Mouse (Mus musculus): ENCODE data around the gene Ap4s1.
A peak's percentile ranks its signal among the peaks of the same experiment; 100 is the strongest.

The Ap4s1 gene

DNA sequence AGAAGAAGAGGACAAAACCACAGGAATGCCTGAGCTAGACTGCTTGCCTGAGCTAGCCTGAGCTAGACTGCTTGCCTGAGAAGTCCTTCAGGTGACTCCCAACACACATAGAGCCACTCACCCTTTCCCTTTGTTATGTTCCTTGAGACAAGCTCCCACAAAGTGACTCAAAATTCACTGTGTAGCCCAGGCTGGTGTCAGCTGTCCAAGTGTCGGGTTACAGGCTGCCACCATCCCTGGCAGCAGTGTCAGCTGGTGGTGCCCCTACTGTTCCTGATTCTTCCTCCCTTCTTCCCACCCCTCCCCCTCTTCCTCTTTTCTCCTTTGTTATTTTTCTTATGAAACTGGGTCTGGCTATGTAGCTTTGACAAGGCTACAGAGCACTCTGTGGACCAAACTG is 13.0 kb downstream of the Ap4s1 start:
- DNase-seq (ENCODE audit: low read depth), result no peak

DNA sequence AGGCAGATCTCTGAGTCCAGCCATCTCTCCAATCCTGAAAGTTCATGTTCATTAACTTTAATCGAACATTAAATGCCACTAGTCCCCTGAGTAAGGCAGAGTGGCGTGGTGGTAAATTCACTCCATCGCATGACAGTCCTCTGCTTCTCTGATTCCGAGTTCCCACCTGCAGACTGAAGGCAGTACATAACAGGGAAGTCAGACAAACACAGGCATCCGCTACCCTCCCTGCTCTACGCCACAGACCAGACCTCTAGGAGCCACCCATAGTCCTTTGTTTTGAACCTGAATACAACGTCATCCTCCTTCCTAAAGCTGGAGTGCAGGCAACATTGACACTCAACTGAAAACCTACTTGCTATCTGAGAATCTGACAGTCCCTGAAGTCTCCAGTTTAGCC is 13.7 kb downstream of the Ap4s1 start:
- no peak for DNase-seq (ENCODE audit: low read depth)

DNA sequence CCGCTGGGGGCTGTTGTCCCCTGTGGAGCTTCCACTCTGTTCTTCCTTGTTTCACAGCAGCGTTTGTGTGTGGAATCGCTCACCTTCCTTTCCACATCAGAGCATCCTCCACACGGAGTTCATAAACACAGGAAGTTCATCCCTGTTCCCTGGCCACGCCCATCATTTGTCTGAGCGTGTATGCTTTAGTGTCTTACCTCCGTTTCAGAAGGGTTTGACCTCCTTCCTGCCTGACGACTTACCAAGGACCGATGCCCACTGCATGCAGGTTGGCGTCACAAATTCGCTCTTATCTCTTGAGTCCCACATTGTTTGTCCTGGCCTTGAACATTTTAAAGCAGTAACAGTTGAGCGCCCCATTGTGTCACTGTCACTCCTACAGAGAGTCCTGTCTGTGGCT is 14.9 kb downstream of the Ap4s1 start:
- no peak for DNase-seq (ENCODE audit: low read depth)

DNA sequence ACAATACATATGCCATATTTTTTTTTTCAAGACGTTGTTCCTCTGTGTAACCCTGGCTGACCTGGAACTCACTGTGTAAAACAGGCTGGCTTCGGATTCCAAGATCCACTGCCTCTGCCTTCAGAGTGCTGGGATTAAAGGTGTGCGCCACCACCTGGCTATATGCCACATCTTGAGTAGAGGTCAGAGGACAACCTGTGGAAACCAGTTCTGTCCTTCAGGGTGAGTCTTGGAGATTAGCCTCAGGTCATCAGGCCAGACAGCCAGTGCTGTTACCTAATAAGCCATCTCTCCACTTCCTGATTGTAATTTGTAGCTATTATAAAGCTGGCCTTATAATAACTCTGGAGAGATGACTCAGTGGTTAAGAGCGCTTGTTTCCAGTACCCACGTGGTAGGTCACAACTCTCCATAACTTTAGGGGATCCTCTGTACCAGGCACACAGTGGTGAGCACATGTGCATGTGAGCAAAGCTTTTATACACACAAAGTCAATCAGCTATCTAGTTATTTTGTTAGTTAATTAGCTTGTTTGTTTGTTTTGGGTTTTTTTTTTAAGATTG is 15.9 kb downstream of the Ap4s1 start:
- DNase-seq (ENCODE audit: low read depth), result no peak

DNA sequence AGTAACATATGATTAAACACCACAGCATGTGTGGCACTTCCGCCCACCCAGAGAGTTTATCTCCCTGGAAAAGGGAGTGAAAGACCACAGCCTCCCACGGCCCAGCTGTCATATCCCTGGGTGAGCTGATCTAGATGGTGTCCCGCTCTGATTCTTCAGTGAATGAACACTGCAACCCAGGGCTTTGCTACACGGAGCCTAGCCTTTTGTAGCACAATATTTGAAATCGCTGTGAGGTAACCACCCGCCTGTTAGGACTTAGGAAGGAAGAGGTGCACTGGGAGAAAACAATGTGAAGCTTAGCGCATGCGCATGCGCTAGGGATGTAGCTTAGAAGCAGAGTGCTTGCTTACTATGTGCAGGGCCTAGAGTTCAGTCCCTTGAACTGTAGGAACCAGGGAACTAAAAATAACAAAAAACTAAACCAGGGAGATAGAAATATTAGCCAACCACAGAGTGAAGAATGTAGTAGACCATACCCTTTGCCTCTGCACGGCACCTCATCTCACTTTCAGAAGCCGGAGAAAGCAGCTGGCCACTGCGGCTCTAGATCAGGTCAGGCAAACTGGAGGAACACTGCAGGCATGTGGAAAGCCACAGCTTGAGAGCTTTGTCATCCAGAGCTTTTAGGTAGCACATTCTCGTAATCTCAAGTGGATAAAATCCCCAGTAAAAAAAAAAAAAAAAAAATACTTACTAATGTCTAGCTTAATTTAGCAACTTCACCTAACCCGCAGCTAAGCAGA is 18.3 kb downstream of the Ap4s1 start:
- no peak for DNase-seq (ENCODE audit: low read depth)

DNA sequence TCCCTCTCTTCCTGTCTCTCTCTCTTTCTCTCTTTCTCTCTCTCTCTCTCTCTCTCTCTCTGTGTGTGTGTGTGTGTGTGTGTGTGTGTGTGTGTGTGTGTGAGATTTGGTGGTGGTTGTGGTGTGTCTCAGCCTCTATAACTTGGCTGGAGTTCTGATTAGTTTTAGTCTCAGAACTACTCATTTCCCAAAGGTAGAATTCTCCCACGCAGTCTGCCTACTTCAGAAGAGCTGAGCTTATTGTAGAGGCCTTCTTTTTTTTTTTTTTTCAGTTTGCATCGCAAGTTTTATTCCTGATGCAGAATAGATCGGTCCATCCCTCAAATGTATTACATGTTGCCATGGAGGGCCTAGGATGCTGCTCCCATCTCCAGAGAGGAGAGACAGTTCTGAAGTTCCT is 18.9 kb downstream of the Ap4s1 start:
- DNase-seq (ENCODE audit: low read depth), result no peak

DNA sequence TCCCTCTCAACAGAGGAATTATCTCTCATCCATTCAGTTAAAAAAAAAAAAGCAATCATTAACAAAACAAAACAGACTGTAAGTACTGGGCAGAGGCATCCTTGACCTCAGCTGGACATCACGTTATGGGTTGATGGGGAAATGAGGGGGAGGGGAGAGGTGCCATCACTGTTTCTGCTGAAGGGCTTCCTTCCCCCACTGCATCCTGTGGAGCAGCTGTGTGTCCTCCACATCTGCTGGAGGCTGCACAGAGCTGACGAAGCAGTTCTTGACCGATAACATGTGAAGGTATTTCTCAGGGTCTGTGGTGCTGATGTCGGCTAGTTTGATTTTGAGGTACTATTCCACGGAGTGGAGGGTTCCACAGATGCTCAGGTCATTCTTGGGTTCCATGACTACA is 19.3 kb downstream of the Ap4s1 start:
- DNase-seq (ENCODE audit: low read depth), result no peak

DNA sequence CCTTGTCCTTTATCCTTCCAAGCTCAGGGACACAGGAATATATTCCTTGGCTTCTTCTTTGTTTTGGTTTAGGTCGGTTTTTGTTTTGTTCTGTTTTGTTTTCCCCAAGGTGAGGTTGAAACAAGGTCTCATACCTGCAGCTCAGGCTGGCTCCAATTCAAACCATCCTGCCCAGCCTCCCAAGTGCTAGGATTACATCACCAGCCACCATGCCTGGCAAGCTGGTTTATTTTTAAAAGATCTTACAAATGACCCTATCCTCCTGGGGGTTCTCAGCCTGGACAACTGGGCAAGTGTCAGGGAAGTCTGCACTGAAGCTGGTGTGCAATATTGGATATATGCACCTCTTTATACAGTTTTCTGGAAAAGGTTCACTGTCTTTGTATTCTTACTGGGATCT is 21.9 kb downstream of the Ap4s1 start:
- no peak for DNase-seq (ENCODE audit: low read depth)

DNA sequence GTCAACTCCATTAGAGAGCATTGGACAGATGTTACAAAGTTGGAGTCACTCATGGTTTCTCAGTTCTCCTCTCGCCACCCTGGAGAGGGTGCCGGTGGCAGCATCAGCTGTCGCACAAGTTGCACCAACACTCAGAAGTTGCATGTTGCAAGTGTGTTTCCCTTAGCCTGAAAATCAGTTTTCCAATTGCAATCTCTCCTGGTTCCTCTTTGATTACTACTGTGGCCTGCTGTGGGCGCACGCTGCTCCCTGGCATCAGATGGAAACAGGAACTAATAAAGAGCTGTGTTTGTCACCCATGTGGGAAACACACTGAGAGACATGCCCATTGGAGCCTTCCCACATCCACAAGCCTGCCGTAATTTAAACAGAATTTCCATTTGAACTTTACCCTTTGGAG is 27.8 kb downstream of the Ap4s1 start:
- DNase-seq (ENCODE audit: low read depth), result no peak

DNA sequence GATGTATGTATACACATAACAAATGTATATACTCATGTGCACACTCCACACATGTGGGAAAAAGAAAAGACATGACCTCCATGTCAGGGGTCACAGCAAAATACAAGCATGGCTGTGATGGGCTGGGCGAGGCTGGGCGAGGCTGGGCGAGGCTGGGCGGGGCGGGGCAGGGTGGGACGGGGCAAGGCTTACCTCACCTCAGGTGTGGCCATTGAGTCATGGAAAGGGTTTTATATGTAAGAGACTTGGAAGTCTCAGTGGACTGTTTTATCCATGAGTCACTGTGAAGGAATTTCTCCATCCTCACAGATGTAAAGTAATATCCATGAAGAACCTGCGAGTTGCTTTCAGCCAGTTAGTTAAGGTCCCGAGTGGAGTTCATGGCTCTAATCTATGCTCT is 31.0 kb downstream of the Ap4s1 start:
- DNase-seq (ENCODE audit: low read depth), result no peak

DNA sequence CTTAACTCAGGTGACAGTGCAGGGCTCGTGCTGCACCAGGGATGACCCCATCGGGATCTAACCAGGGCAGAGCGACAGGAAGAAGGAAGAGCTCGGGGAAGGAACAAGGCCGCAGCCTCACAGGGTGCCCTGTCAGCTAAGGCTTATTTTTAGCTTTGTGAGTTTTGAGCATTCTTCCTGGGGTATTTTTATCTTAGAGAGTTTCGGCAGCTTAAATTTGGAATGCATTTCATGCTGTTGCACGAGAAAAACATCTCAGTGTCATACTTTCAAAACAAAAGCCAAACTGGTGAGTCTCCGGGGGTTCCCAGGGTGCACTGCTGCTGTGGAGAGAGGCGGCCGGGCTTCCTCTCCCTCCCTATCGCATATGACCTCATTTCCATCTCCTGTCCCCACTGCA is 38.2 kb downstream of the Ap4s1 start:
- DNase-seq (ENCODE audit: low read depth), result no peak

DNA sequence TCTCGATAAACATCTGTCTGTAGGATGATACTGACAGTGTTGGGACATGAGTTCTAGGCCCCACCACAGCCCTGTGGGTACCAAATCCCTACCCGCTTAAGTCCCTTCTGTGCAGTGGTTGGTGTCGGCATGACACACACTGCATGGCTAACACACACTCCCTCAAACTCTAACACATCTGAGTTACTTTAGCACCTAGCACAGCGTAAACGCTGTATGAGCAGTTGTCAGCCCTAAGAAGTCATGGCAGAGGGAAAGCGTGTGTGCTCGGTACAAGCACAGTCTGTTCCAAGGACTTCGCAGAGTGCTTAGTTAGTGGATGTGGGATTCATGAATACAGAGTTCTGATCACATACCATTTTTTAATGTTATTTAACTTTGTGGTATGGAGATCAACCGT is 39.0 kb downstream of the Ap4s1 start:
- no peak for DNase-seq (ENCODE audit: low read depth)

DNA sequence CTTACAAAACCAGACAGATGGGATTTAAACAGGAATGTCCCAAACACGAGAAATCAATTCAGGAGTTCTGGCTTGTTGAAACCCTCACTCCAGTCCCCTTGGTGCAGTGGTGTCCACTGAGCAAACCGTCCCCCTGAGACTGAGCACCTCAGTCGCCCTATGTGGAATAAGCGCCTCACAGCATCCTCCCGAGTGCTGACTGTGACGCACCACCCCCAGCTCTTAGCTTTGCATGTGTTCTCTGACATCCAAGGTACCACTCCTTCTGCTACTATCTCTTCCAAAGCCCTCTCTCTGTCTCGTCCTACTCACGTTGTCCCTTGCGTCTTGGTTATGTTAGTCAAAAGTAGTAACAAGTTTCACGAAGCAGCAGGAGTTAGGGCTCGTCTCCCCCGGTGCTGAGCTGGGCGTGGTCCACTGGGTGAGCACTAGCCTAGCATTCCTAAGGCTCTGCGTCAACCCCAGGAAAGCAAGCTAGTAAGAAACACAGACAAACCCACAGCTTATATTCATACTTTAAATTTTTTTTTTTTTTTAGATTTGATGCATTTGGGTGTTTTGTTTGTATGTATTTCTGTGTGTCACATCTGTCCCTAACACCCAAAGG is 43.9 kb downstream of the Ap4s1 start:
- no peak for DNase-seq (ENCODE audit: low read depth)

DNA sequence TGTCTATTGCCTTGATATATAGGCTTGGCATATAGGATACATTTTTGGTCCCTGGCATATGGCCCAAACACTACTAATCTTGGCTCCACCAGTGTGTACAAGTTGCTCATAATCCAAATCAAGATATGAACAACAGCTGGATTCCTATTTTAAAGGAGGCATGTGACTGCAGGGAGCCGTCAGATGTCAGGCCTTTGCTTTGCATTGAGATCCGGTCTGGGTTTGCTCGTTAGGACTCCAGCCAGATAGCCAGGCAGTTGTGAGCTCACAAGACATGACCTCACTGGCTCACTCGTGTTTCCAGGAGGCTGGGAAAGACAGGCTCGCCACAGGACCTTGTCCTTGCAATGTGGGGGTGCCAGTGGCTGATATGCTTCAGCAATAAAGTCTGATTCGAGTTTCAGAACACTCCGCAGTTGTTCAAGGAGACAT is 45.0 kb downstream of the Ap4s1 start:
- no peak for DNase-seq (ENCODE audit: low read depth)

DNA sequence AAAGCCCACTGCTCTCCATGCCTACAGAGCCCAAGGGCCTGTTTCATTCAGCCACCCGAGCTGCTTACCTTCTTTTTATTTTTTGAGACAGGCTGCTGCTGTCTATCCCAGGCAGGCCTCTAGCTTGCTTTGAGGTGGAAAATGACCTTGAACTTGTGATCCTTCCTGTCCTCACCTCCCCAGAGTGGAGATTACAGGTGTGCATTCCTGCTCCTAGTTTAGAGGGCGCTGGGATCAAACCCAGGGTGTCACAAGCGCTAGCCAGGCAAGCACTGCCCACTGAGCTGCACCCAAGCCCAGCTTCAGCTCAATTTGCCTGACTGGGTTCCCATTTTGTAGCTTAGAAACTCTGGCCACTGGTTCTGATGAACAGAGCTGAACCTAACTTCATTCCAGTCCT is 45.5 kb downstream of the Ap4s1 start:
- no peak for DNase-seq (ENCODE audit: low read depth)

DNA sequence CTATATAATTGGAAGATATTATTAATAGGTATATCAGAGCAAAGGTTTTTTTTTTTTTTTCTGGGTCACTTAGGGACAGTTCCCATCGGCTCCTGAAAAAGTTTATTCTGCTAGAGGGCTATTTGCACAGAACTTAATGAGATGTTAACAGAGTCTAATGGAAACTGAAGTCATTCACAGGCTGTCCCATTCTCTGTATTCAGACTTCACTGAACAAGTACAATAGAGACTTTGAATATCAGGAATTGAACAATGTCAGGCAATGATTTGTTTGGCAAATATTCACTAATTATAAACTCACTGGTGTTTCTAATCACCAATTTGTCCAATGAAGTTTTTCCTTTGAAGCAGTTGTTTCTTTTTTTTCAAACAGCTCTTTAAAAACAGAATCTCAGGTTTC is 46.0 kb downstream of the Ap4s1 start:
- DNase-seq (ENCODE audit: low read depth), result no peak

DNA sequence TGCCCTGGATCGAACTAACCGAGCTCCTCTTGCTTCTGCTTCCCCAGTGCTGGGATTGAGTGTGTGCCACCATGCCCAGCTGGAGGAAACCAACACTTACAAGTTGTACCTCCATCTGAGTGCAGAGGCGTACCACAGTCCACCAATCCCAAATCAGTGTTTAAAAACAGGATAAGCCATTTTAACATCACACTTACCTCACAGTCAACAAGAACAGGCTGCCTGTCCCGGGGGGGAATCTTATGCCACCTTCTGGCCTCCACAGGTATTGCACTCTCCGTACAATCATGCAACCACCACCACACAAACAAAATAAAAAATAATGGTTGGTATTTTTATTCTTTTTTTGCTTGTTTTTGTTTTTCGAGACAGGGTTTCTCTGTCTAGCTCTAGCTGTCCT is 50.9 kb downstream of the Ap4s1 start:
- peak; percentile 60 for DNase-seq (ENCODE audit: low read depth)

DNA sequence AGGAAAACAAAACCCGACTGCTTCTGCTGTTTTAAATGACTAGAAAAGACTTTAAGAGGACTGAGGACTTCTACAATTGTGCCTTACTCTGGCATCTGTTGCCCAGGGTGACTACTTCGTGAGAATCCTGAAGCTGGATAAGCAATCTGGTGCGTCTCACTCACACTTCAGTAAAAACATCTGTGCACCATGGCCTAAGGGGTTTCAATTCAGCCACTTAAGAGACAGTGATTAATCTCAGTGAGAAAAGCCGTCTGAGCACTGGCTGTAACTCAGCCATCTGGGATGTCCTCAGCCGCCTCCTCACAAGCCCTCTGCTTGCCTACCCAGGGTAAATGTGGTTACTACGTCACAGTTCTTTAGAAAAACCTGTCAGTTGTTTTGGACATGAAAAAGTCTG is 54.1 kb downstream of the Ap4s1 start:
- DNase-seq (ENCODE audit: low read depth), result no peak

DNA sequence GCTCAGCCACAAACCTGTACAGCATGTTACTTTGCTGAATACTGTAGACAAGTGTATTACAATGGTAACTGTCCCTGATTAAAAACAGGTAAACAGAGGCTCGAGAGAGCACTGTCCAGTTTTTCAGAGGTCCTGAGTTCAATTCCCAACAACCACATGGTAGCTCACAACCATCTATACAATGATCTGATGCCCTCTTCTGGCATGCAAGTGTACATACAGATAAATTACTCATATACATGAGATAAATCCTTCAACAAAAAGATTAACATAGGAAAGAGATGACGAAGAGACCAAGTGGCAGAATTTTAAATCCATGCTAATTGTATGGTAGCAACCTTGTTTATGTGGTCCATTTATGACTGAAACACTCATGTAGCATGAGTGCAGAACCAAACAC is 56.5 kb downstream of the Ap4s1 start:
- no peak for DNase-seq (ENCODE audit: low read depth)

DNA sequence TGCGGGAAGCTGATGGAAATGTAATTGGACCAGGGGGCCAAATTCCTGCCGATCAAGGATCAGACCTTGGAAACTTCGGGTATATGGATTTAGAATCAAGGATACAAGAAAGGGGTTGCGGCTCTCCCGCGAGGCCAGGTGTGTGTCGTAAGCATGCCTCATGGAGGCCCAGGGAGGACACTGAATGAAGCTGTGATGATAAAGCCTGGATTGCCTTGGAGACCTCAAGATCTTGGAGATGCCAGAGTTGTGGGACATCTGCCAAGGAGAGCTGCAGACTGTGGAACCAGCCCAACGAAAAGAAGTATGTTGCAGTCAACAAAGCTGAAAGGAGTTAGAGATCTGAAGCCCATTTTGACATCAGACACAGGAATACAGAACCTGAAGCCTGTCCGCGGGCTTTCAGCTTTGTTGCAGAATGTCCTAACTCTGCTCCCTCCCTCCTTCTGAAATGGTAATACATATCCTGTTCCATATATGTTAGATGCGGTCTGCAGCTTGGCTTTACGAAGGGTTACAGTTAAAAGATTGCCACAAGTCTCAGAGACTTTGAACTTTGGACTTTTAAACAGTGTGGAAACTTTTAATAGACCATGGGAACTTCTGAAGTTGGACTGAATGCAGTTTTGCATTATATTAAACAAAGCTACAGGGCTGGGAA is 65.2 kb downstream of the Ap4s1 start:
- no peak for DNase-seq (ENCODE audit: low read depth)

DNA sequence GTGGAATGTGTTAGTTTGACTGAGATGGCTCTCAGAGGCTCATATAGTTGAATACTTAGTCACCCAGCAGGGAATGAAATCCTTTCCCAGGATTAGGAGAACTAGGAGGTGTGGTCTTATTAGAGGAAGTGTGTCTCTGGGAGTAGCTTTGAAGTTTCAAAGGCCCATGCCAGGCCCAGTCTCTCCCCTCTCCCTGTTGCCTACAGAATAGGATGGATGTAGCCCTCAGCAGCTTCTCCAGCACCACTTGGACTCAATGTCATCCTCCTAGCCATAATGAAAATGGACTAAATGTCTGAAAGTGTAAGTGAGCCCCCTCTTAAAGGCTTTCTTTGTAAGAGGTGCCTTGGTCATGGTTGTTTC is 65.7 kb downstream of the Ap4s1 start:
- no peak for DNase-seq (ENCODE audit: low read depth)

DNA sequence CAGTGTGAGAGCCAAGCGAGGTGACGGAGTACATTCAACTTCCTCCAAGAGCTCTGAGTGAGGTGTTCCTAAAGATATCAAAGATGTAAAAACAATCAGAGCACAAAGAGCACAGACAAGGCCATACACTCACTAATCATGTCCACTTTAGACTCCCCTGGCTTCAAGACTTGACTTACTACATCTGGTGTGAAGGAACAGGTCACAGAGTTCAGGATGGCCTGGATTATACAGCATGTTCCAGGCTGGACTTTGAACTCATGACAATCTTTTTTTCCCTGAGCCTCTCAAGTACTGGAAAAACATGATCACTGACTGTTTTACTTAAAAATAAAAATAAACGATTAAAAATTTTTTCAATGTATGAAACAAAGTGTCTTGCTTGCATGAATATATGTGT is 68.5 kb downstream of the Ap4s1 start:
- no peak for DNase-seq (ENCODE audit: low read depth)

DNA sequence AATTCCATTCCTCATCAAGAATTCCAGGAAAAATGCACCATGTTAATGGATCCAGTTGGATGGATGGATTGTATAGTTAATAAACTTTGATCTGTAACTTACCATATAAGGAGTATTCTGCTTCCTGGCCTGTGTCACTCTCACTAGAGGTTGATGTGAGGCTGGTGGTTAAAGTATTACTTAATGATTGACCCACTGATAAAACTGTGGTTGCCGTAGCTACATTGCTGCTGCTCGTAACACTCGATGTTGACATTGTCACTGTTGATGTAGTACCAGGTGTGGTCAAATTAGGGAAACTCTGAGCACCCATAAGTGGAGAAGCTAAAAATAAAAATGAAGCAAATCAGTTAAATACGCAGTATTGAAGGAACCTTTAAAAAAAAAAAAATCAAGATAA is 76.6 kb downstream of the Ap4s1 start:
- no peak for DNase-seq (ENCODE audit: low read depth)
